Mouse (Mus musculus) mouse trophoblast stem cell (cell line): ENCODE results near the gene Tdgf1.

Experiments used
- in situ Hi-C, 2 experiments: fragments of 300-500 bp; cut with MseI, MboI; formaldehyde crosslinking; loops; 2 replicates in 1 of 2; 3 replicates in 1 of 2; pipeline ENCODE4 v1.15.1; 2025

Gene Tdgf1

DNA sequence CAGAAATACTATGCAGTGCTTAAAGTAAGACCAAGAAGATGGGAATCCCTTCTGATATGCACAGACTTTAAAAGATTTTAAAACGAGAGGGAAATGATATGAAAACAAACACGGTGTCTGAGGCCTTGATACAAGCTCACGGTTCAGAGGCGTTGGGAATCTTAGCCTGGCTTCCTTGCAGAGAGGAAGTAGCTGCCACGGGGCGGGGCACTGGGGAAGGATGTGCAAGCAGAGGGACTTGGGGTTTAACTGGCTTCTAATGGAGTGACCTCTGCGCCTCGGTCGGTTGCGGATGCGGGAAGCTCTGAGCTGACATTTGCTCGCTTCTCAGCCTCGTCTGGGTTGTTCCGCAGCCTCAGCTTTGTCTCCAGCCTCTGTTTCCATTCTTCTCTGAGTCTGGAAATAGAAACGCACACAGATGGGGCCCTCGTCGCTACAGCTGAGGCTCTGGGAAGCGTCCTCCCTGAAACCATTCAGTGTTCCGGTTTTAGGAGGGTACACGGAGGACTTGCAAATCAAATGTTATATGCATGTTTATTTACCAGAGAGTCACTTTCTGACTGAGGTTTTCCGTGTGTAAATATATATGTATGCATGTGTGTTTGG lies 31.2 kb downstream of the Tdgf1 start:
- in situ Hi-C loops, result no loop called here

DNA sequence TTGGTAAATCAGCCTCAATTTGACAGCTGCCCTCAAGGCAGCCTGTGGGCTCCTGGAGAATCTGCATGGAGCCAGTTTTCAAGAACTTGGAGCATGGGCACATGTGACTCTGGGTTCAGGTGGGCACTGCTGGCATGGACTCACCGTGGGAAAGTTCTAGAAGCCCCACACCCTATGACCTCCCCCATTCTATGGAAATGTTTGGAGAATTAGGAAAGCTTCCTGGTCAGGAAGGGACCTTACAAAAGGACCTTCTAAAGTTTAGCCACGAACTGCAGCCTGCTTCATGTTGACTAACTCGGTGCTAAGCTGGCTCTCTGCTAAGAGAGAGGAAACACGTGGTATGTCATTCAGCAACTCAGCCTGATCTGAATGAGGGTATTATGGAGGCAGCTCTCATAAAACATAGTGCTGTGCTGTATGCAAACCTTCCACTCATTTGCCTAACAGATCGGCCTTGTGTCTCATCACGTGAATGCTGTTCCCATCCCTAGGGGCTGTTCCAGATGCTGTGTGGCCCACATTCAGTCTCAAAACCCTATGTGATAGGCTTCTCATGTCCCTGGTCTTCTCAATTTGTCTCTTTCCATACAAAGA lies 36.5 kb downstream of the Tdgf1 start:
- in situ Hi-C loops, result no loop called here

DNA sequence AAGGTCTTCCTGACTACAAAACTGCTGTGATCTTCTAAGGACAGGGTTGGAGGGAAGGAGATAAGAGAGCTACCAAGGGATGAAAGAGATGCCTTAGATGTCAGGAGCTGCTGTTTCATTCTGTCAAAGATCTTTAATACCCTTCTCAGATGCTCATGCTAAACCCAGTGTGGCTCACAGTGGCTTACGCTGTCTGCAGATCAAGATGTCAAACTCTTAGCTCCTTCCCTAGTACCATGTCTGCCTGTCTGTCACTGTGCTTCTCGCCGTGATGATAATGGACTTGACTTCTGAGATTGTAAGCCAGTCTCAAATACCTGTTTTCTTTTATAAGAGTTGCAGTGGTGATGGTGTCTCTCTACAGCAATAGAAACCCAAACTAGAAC lies 37.3 kb downstream of the Tdgf1 start:
- in situ Hi-C loops, result no loop called here

DNA sequence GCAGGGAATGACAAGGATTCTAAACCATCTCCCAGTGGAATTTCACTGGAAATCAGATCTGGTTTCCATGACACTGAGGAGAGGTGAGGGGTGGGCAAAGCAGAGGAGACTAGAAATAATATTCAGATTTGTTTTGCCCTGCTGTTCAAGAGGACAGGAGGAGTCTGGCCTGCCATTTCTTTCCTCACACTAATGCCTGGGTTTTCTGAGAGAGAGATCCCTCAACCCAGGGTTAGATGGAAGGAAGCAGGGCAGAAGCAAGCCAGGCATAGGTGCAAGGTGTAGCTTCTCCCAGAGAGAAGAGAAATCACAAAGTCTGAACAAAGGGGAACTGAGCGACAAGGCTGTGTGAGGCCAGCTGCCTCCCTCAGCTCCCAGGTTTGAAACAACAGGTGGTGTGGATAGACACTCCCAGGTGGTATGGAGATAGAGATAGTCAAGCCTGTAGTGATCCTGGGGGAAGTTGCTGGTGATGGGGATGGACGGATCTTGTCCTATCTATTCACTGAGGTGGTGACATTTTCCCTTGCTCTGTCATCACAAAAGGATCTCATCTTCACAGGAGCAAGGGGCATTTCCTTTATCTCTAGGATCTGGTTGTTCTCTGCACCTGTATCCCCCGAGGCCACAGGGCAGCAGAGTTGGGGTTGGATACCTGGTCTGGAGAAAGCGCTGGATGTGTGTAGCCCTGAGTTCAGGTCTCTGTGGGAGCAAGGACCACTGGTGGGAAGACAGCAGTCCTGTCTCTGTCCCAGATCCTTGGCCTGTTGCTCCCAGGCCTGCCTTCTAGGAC lies 37.9 kb downstream of the Tdgf1 start:
- in situ Hi-C loops, result no loop called here

DNA sequence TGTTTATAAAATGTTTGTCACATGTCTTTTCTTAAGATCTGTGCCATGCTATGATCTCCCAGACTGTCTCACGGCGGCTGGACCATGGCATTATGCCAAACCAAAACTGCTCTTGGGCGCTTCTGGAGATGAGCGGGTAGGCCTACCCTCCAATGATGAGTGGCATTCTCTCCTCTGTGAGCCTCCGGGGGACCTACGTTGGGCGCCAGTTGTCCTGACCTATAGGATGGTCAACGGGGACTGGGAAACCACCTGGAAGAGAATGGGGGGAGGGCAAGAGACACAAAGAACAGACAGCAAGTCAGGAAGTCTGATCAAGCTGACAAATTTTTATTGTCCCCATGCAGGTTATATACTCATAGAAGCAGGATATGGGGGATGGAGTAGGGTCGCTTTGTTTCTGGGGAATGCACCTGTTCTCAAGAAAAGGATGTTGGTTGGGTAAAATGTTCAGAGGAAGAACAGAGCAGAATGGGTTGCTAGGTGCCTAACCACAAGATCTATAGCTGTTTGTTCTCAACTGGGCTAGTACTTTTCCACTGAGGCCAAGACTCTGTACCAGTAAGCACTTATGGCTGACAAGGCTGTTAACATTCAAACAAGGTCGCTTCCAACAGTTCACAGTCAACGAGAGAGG lies 38.6 kb downstream of the Tdgf1 start:
- in situ Hi-C loops, result no loop called here

DNA sequence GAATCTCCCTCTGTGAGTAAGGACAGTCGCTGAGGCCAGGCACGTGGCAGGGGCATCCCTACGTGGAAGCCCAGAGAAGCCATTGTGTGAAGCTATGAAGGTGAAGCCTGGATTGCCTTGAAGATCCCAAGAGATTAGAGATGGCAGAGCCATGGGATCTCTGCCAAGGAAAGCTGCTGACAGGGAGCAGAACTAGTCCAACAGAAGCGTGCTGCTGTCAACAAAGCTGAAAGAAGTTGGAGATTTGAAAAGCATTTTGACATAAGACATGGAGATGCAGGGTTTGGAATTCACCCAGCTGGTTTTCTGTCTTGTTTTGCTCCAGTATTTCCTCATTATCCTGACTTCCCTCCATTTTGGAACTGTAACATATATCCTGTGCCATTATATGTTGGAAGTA lies 43.7 kb downstream of the Tdgf1 start:
- in situ Hi-C loops, result no loop called here

DNA sequence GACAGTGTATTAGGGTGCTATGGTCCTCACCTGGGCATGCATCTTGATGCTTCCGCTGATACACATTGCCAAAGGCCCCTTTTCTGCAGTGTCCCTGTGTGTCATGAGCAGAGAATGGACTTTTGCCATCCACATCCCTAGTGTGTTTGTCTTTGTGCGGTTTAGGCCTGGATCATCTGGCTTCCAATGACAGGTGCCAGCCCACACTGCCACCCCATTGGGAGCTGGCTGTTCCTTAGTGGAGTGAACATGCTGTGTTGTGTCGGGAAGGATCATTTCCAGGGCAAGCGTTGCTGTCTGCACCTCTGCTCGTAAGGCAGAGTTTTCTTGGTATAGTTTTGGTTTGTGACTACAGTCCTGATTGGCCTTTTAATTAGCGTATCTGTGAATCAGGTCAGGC lies 44.8 kb downstream of the Tdgf1 start:
- in situ Hi-C loops, result no loop called here

DNA sequence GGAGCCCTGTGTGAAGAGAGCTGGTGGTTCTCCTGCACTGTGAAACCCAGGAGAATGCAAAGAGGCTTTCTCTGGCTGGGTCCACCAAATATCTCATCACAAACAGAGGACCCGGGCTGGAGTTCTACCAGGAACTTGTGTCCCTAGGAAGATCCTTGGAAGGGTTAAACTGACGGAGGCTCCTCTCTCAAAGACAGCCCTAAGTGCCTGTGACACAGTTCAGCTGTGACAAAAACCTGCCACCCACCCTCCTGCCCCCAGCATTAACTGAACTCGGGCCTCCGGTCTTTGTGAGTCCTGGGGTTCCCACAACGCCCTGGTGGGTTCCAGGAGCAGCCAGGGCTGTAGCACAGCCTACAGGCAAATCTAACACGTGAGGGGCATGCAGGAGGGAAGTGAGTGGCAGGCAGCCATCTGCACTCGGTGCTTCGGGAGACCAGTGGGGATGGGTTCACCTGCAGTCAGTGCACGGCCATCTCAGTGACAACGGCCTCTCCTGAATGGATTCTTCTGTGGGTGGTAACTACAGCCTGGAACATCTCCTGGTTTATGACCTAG lies 46.4 kb downstream of the Tdgf1 start:
- in situ Hi-C loops, result no loop called here

DNA sequence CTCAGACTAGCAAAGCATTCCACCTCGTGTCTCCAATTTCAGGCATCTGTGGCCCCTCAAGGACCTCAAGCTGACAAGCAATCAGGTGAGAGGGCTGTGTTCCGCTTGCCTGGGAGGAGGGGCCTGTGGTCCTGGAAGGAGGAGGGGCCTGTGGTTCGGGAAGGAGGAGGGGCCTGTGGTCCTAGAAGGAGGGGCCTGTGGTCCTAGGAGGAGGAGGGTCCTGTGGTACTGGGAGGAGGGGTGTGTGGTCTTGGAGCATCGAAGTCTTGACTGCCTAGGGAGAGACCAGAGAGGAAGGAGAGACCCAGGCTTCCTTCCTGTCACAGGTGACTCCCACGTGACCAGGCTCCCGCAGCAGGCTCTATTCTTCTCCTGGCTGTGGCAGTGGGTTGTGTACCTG lies 49.4 kb downstream of the Tdgf1 start:
- in situ Hi-C loops, result no loop called here

DNA sequence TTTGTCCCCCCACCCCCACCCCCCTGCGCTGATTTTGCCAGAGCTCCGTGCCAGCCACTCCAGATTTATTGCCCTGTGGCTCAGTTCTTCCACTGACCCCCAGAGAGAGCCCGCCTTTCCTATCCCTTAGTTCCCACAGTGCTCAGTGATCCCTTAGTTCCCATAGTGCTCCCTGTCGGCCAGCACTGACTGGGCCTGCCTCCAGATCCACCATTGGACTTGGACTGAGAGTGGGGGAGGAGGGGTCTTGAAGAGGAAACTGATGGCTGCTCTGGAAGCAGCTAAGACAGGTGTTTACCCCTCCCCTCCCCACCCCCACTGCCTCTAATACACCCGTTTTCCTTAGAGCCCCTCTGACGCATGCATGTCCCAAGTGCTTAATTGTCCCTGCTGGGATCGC lies 50.0 kb downstream of the Tdgf1 start:
- in situ Hi-C loops, result no loop called here

DNA sequence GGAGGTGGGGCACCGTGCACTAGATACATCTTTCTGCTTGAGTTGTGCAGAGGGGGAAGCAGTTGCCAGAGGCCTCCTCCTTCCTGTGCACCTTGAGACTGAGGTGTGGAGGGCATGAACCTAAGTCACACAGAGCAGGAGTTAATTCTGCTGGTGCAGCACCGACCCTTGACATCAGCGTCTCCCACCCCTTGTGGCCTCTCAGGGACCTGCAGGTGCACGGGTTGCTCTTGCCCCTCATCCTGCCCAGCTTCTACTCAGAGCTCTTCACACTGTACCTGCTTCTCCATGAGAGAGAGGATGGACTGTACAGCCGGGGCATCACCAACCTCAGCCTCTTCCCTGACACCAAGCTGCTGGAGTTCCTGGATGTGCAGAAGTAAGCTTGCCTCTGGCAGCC lies 50.5 kb downstream of the Tdgf1 start:
- in situ Hi-C loops, result no loop called here

DNA sequence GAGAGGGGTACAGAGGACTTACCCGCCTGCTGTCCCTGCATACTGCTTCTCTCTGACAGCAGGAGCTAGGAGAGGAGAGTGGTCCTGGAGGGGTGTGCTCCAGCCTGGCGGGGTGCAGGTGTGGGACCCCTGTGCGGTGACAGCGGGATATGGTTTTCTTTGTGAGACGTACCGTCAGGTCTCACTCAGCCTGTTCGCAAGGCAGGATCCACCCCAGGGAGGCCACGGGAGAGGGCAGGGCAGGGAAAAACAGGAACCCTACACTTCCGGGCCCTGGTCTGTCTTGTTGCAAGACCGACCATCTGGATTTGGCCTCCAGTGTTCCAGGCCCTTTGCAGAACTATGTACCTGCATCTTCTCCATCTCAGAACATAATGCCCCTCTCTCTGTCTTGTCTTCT lies 52.5 kb downstream of the Tdgf1 start:
- in situ Hi-C loops, result no loop called here

DNA sequence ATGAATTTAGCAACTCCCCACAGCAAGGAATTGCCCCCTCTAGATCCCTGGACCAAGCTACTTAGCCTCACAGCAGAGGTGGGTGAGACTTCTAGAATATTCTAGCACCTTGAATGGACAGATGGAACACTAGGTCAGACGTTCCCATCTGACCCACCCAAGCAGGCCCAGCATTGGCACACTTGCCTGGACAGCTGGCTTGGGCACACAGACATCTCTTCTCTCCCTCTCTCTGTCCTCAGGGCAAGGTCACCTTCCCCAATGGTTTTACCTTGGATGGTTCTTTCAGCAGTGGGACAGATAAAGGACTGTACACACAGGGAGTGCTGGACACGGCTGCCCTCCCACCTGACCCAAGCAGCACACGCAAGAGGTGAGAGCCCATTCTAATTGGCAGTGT lies 53.4 kb downstream of the Tdgf1 start:
- in situ Hi-C loops, result no loop called here

DNA sequence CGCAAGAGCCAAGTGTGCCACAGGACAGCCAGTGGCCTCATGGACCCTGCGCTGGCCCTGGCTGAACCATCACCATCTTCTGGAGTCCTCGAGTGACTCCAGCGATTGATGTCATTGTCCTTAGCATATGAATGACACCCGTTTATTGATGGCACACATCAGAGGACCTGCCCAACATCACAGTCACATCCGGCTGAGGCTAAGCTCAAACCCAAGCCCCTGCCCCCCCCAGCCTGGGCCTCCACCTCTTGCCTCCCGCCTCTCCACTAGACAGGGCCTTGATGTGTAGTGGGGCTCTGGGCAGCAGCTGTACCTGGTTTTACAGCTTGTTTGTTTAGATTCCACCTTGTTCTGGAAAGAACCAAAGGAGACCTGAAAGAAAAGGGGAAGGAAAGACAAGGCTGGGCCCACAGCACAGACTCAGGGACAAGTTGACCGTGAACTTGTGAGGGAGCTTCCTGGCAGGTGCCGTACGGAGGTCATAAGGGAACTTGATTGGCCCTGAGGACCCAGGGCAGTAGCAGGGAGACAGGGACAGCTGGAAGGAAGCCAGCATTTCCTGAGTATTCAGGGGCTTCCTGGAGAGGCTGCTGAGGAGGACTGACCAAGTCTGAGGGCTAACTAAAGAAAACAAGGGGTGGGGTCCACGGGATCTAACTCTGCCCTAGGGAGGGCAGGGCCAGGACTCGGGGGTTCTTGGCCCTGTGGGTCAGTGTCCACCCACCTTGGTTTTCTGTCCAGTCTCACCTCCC lies 54.7 kb downstream of the Tdgf1 start:
- in situ Hi-C loops, result no loop called here

DNA sequence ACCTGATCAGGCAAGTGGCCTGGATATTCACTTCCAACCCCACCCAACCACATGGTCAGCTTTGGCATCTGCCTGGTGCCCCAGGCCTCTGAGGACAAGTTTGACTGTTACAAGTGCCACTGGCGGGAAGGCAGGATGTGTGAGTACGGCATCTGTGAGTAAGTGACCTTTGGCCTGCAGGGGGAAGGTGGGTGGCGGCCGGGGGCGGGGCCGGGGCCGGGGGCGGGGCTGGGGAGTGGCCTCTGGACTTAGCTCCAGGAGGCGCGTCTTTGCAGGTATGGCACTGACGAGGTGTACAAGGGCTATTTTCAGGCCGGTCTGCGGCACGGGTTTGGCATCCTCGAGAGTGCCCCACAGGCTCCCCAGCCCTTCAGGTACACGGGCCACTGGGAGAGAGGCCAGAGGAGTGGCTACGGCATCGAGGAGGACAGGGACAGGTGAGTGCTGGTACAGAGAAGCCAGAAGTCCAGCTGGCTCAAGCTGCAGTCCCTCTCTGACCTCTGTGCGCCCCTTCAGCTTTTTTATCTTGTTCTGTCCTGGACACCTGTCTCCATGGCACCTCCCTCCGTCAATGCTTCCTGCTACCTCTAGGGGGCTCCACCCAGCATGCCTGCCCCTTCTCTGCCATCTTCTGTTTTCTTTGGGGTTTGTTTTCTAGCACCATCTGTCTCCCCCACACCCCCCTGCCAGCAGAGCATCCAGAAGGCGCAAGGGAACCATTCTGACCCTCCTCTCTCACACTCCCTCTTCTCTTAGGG lies 55.8 kb downstream of the Tdgf1 start:
- in situ Hi-C loops, result no loop called here
